Mouse (Mus musculus) stomach, embryonic 14.5 days (tissue): Measurements from ENCODE around the gene Lef1. TPM values are rescaled to one million over a fixed set of nuclear protein-coding genes. Genes with fewer than 3 reads are reported as not detected.

Experiments used
- ATAC-seq: fragments of 200-750 bp; cut with Nextera tagmentation; 2 replicates; pipeline ENCODE4 v1.8.0; 2017; ENCODE audit warnings: low read depth, moderate TSS enrichment; ENCODE audit not compliant: insufficient number of reproducible peaks, insufficient read depth, low FRiP score
- H3K27ac ChIP-seq: fragments of 300-500 bp; sonication (generic); 2 replicates; pipeline ENCODE4 v1.5.1; 2014; ENCODE audit warnings: mild to moderate bottlenecking, low read length, moderate library complexity, mixed read lengths
- H3K27me3 ChIP-seq: fragments of 300-500 bp; sonication (generic); 2 replicates; pipeline ENCODE4 v1.6.1; 2014; ENCODE audit warnings: low read length, control low read depth, mixed read lengths; ENCODE audit not compliant: control insufficient read depth, insufficient read depth
- H3K36me3 ChIP-seq: fragments of 300-500 bp; sonication (generic); 2 replicates; pipeline ENCODE4 v1.6.1; 2014; ENCODE audit warnings: mild to moderate bottlenecking, control low read depth, low read length, moderate library complexity, mixed read lengths; ENCODE audit not compliant: control insufficient read depth, insufficient read depth
- H3K4me1 ChIP-seq: fragments of 300-500 bp; sonication (generic); 2 replicates; pipeline ENCODE4 v1.6.1; 2014; ENCODE audit warnings: low read length, control low read depth, mixed read lengths; ENCODE audit not compliant: control insufficient read depth, insufficient read depth
- H3K4me2 ChIP-seq: fragments of 300-500 bp; sonication (generic); replicated peaks from 2 replicates; pipeline ENCODE4 v1.6.1; 2014; ENCODE audit warnings: low read depth, low read length, control low read depth
- H3K4me3 ChIP-seq: fragments of 300-500 bp; sonication (generic); 2 replicates; pipeline ENCODE4 v1.5.1; 2014; ENCODE audit warnings: low read depth, low read length, control low read depth
- H3K9ac ChIP-seq: fragments of 300-500 bp; sonication (generic); replicated peaks from 2 replicates; pipeline ENCODE4 v1.6.1; 2014; ENCODE audit warnings: low read depth, mild to moderate bottlenecking, control low read depth, low read length, moderate library complexity, mixed read lengths
- H3K9me3 ChIP-seq: fragments of 300-500 bp; sonication (generic); 2 replicates; pipeline ENCODE4 v1.6.1; 2016; ENCODE audit warnings: low read depth, low read length, control low read depth; ENCODE audit not compliant: control insufficient read depth
- WGBS: fragments of 180-500 bp; shearing (Covaris S2); extraction: QIAGEN DNeasy Blood & Tissue Kit; methylation state at CpG from one replicate; pipeline ENCODE4 v1.1.7; 2014; 5-methylcytosine and 5-hydroxymethylcytosine counted together
- polyA plus RNA-seq: library from polyadenylated mRNA; unstranded; fragments of >200 nt; fragmentation: Nextera tagmentation; extraction: Ambion mirVana; gene quantifications from 2 replicates; pipeline ENCODE4 v1.2.1, GENCODE M21; 2014

Gene Lef1
- polyA plus RNA-seq, 1 experiment from 2014 or later: 1.3 TPM

GRCm38 (mm10) chr3:131138797-131139196 is 28.5 kb downstream of the Lef1 start:
- Histone ChIP-seq H3K27me3 (no peaks in the 10 kb centered on the region), H3K9me3 (no peaks in the 10 kb centered on the region), H3K27ac (no peak overlapping the region), H3K9ac (no peak overlapping the region), H3K4me2 (no peak overlapping the region), H3K36me3 (no peaks in the 10 kb centered on the region), H3K4me3 (no peak overlapping the region), H3K4me1 (0 out of 2 replicates have a peak, but pooled peaks cover 3% of the 10 kb centered on the region)
- WGBS: 82% methylated on average over 8 of the region's 8 CpGs
- no peak for ATAC-seq

GRCm38 (mm10) chr3:131139345-131140090 is 29.2 kb downstream of the Lef1 start:
- H3K9me3 ChIP-seq: no peaks in the 10 kb centered on the region
- H3K9ac ChIP-seq: no peak overlapping the region
- no peak for ATAC-seq
- H3K4me3 ChIP-seq: no peak overlapping the region
- no peaks in the 10 kb centered on the region for H3K36me3 ChIP-seq
- H3K27me3 ChIP-seq: no peaks in the 10 kb centered on the region
- H3K4me1 ChIP-seq: 0 out of 2 replicates have a peak, but pooled peaks cover 3% of the 10 kb centered on the region
- 62% methylated on average over 14 of the region's 14 CpGs for whole genome bisulfite sequencing
- no peak overlapping the region for H3K4me2 ChIP-seq
- H3K27ac ChIP-seq: no peak overlapping the region

GRCm38 (mm10) chr3:131140091-131140462 is 29.8 kb downstream of the Lef1 start:
- no peaks in the 10 kb centered on the region for H3K9me3 ChIP-seq
- H3K4me3 ChIP-seq: no peak overlapping the region
- no peak for ATAC-seq
- no peak overlapping the region for H3K27ac ChIP-seq
- no peak overlapping the region for H3K4me2 ChIP-seq
- WGBS: 91% methylated on average over 7 of the region's 7 CpGs
- H3K36me3 ChIP-seq: no peaks in the 10 kb centered on the region
- H3K9ac ChIP-seq: no peak overlapping the region
- no peaks in the 10 kb centered on the region for H3K27me3 ChIP-seq
- 0 out of 2 replicates have a peak, but pooled peaks cover 3% of the 10 kb centered on the region for H3K4me1 ChIP-seq

GRCm38 (mm10) chr3:131141546-131141945 is 31.3 kb downstream of the Lef1 start:
- no peak for ATAC-seq
- Histone ChIP-seq H3K9me3 (no peaks in the 10 kb centered on the region), H3K4me3 (no peak overlapping the region), H3K4me2 (no peak overlapping the region), H3K9ac (no peak overlapping the region), H3K27ac (no peak overlapping the region), H3K4me1 (0 out of 2 replicates have a peak, but pooled peaks cover 3% of the 10 kb centered on the region), H3K27me3 (no peaks in the 10 kb centered on the region), H3K36me3 (no peaks in the 10 kb centered on the region)
- 17% methylated on average over 4 of the region's 4 CpGs for WGBS

- 79% methylated on average over 2 of the region's 2 CpGs for WGBS
- H3K9ac ChIP-seq: no peak overlapping the region
- ATAC-seq: no peak
- no peaks in the 10 kb centered on the region for H3K36me3 ChIP-seq
- H3K4me2 ChIP-seq: no peak overlapping the region
- no peak overlapping the region for H3K27ac ChIP-seq
- no peaks in the 10 kb centered on the region for H3K27me3 ChIP-seq
- no peaks in the 10 kb centered on the region for H3K4me1 ChIP-seq
- no peak overlapping the region for H3K4me3 ChIP-seq
- no peaks in the 10 kb centered on the region for H3K9me3 ChIP-seq
Measured at GRCm38 (mm10) chr3:131144250-131144649, 34.0 kb downstream of the Lef1 start.

- WGBS: 95% methylated on average over 4 of the region's 4 CpGs
- Histone ChIP-seq H3K4me3 (no peak overlapping the region), H3K27ac (no peak overlapping the region), H3K27me3 (no peaks in the 10 kb centered on the region), H3K36me3 (no peaks in the 10 kb centered on the region), H3K9me3 (no peaks in the 10 kb centered on the region), H3K9ac (no peak overlapping the region), H3K4me2 (no peak overlapping the region), H3K4me1 (no peaks in the 10 kb centered on the region)
- ATAC-seq: no peak
Measured at GRCm38 (mm10) chr3:131152921-131153320, 42.6 kb downstream of the Lef1 start.

- no peak overlapping the region for H3K27ac ChIP-seq
- no peak overlapping the region for H3K4me2 ChIP-seq
- no peak overlapping the region for H3K4me3 ChIP-seq
- no peaks in the 10 kb centered on the region for H3K4me1 ChIP-seq
- H3K9me3 ChIP-seq: no peaks in the 10 kb centered on the region
- H3K36me3 ChIP-seq: no peaks in the 10 kb centered on the region
- no peaks in the 10 kb centered on the region for H3K27me3 ChIP-seq
- 78% methylated on average over 4 of the region's 4 CpGs for WGBS
- H3K9ac ChIP-seq: no peak overlapping the region
- ATAC-seq: no peak
Measured at GRCm38 (mm10) chr3:131153896-131154295, 43.6 kb downstream of the Lef1 start.

- H3K4me3 ChIP-seq: no peak overlapping the region
- H3K36me3 ChIP-seq: no peaks in the 10 kb centered on the region
- no peak for ATAC-seq
- no peak overlapping the region for H3K27ac ChIP-seq
- H3K4me1 ChIP-seq: no peaks in the 10 kb centered on the region
- 78% methylated on average over 9 of the region's 9 CpGs for WGBS
- no peaks in the 10 kb centered on the region for H3K9me3 ChIP-seq
- H3K27me3 ChIP-seq: no peaks in the 10 kb centered on the region
- H3K9ac ChIP-seq: no peak overlapping the region
- no peak overlapping the region for H3K4me2 ChIP-seq
Measured at GRCm38 (mm10) chr3:131154576-131154975, 44.3 kb downstream of the Lef1 start.

- Histone ChIP-seq H3K4me3 (no peak overlapping the region), H3K36me3 (no peaks in the 10 kb centered on the region), H3K9ac (no peak overlapping the region), H3K4me2 (no peak overlapping the region), H3K27ac (no peak overlapping the region), H3K4me1 (no peaks in the 10 kb centered on the region), H3K27me3 (no peaks in the 10 kb centered on the region), H3K9me3 (no peaks in the 10 kb centered on the region)
- ATAC-seq: no peak
- 75% methylated on average over 7 of the region's 7 CpGs for WGBS
Measured at GRCm38 (mm10) chr3:131155066-131155465, 44.8 kb downstream of the Lef1 start.
